Mouse (Mus musculus) kidney, embryonic 14.5 days (tissue): ENCODE results near the gene Mecp2. TPM values are rescaled to one million over a fixed set of nuclear protein-coding genes. Genes with fewer than 3 reads are reported as not detected.

Experiments
- ATAC-seq: fragments of 200-750 bp; cut with Nextera tagmentation; 2 replicates; pipeline ENCODE4 v1.8.0; 2017; ENCODE audit warnings: moderate number of reproducible peaks, mild to moderate bottlenecking, moderate TSS enrichment, moderate library complexity; ENCODE audit not compliant: low FRiP score, low TSS enrichment
- H3K27ac ChIP-seq: fragments of 300-500 bp; sonication (generic); 2 replicates; pipeline ENCODE4 v1.5.1; 2014; ENCODE audit warnings: low read depth, mild to moderate bottlenecking, low read length, moderate library complexity, mixed read lengths
- H3K27me3 ChIP-seq: fragments of 300-500 bp; sonication (generic); 2 replicates; pipeline ENCODE4 v1.6.1; 2014; ENCODE audit warnings: mild to moderate bottlenecking, low read length; ENCODE audit not compliant: control insufficient read depth, insufficient read depth
- H3K36me3 ChIP-seq: fragments of 300-500 bp; sonication (generic); 2 replicates; pipeline ENCODE4 v1.6.1; 2014; ENCODE audit warnings: low read length, mixed read lengths; ENCODE audit not compliant: control insufficient read depth, insufficient read depth
- H3K4me1 ChIP-seq: fragments of 300-500 bp; sonication (generic); 2 replicates; pipeline ENCODE4 v1.6.1; 2014; ENCODE audit warnings: low read length, mixed read lengths; ENCODE audit not compliant: control insufficient read depth, insufficient read depth
- H3K4me2 ChIP-seq: fragments of 300-500 bp; sonication (generic); replicated peaks from 2 replicates; pipeline ENCODE4 v1.6.1; 2014; ENCODE audit warnings: low read depth, mild to moderate bottlenecking, low read length
- H3K4me3 ChIP-seq: fragments of 300-500 bp; sonication (generic); 2 replicates; pipeline ENCODE4 v1.5.1; 2014; ENCODE audit warnings: mild to moderate bottlenecking, low read length
- H3K9ac ChIP-seq: fragments of 300-500 bp; sonication (generic); 2 replicates; pipeline ENCODE4 v1.6.1; 2014; ENCODE audit warnings: low read depth, mild to moderate bottlenecking, low read length, moderate library complexity
- H3K9me3 ChIP-seq: fragments of 300-500 bp; sonication (generic); 2 replicates; pipeline ENCODE4 v1.6.1; 2016; ENCODE audit warnings: low read length; ENCODE audit not compliant: control insufficient read depth
- WGBS: fragments of 180-500 bp; shearing (Covaris S2); extraction: QIAGEN DNeasy Blood & Tissue Kit; methylation state at CpG from one replicate; pipeline ENCODE4 v1.1.7; 2014; 5-methylcytosine and 5-hydroxymethylcytosine counted together
- microRNA counts: library from miRNA; unstranded; fragments of <30 nt; microRNA quantifications from one replicate; lab custom pipeline; 2017
- microRNA-seq: library from miRNA; unstranded; fragments of <30 nt; microRNA quantifications from one replicate; pipeline ENCODE4, GENCODE M21; 2016
- polyA plus RNA-seq: library from polyadenylated mRNA; unstranded; fragments of >200 nt; fragmentation: Nextera tagmentation; extraction: Ambion mirVana; gene quantifications from 2 replicates; pipeline ENCODE4 v1.2.1, GENCODE M21; 2014

Mecp2 gene
- polyA plus RNA-seq, 1 experiment from 2014 or later = 12.7 TPM

DNA sequence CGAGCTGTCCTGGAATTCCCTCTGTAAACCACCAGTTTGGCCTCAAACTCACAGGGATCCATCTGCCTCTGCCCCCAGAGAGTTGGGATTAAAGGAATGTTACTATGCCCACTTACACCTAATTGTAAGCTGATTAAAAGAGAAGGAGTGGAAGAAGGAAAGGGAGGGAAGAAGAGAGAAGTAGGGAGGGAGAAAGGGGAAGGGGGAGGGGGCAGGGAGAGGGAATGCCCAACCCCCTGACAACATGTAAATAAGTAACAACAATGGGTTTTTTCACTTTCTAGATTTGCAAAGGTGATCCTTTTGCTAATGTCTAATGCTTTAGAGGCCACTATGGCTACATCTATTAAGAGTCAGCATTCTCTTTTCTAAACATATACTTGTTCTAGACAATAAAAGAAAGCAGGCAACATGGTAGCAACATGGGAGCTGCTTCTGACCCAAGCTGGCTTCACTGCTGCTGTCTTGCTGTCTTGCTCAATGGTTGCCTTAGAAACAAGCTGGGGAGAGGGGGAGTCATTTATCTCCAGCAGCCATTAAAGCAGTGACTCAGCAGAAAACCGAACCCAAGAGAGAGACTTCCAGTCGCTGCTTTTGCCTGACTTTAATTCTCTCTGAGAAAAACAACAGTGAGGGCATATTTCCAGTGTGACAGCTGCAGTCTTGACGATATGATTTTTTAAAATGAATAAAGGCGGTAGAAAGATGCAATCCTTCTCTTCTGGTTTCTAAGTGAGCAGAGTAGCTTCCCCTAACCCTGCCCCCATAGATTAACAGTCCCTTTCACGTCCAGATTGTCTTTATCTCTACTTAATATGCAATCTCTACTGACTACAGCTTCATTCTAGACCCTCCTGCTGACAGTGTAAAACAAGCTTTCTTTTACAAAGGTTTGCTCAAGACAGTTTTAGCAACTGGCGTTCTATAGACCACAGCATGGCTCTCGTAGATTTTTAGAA is 136.0 kb downstream of the Mecp2 start:
- ATAC-seq = peak; percentile 84

DNA sequence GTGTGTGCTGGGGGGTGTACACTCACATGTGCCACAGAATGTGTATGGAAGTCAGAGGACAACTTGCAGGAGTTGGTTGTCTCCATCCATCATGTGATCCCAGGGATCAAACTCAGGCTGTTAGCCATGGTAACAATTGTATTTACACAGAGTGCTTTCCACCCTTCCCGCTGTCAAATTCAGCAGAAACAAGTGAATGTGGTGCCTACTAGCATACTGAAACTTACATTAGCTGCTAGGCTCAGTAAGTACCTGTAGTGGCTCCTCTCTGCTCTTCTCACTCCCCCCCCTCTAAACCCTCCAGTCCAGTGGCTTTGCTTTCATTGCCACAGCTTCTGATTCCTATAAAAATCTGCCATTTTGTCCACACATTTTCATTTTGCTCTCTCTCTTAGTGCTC is 157.4 kb downstream of the Mecp2 start:
- ATAC-seq = no peak
- Histone ChIP-seq H3K4me3 (no peak overlapping the region), H3K27me3 (no peaks in the 10 kb centered on the region), H3K4me2 (no peak overlapping the region), H3K27ac (no peak overlapping the region), H3K4me1 (no peaks in the 10 kb centered on the region), H3K36me3 (no peaks in the 10 kb centered on the region), H3K9me3 (no peaks in the 10 kb centered on the region), H3K9ac (no peak overlapping the region)
- WGBS = 83% methylated on average over 1 of the region's 1 CpGs

More for the DNA sequence above, 136.0 kb downstream of the Mecp2 start:
- 33% methylated on average over 8 of the region's 8 CpGs for WGBS
- Histone ChIP-seq H3K36me3 (no peaks in the 10 kb centered on the region), H3K4me3 (no peak overlapping the region), H3K27me3 (no peaks in the 10 kb centered on the region), H3K9me3 (no peaks in the 10 kb centered on the region), H3K4me1 (no peaks in the 10 kb centered on the region), H3K4me2 (no peak overlapping the region), H3K27ac (peak overlapping the region; percentile 47), H3K9ac (no peak overlapping the region)

MicroRNAs encoded within 50 kb of the gene (microRNA counts, 519-probe panel; counts per million panel counts)
- microRNA mmu-miR-718 (lab: Ali Mortazavi, UCI) = not detected

Small RNAs within 50 kb of the gene (microRNA-seq; reads per million reads assigned to microRNA genes)
- gene Mir5132 (2.7 reads per million, percentile 10 among the genes with 10 or more reads in this experiment), gene Mir718 (0.63 reads per million)

Other genes with a start within 250 kb of the Mecp2 start
- 2.3 and 4.4 TPM in 2 replicates for gene Avpr2, start 243.3 kb downstream of the Mecp2 start, polyA plus RNA-seq
- gene L1cam, start 239.3 kb downstream of the Mecp2 start, polyA plus RNA-seq = 4.2 and 6.1 TPM in 2 replicates
- gene Arhgap4, start 213.5 kb downstream of the Mecp2 start, polyA plus RNA-seq = 1.7 and 4.2 TPM in 2 replicates
- gene Naa10, start 213.4 kb downstream of the Mecp2 start, polyA plus RNA-seq = 140 and 168 TPM in 2 replicates
- 36.9 and 38.8 TPM in 2 replicates for gene Renbp, start 204.5 kb downstream of the Mecp2 start, polyA plus RNA-seq
- gene Hcfc1, start 169.0 kb downstream of the Mecp2 start, polyA plus RNA-seq = 78.4 and 87.8 TPM in 2 replicates
- 56.6 and 64.8 TPM in 2 replicates for gene Irak1, start 111.4 kb downstream of the Mecp2 start, polyA plus RNA-seq
- gene Opn1mw, start 7.9 kb downstream of the Mecp2 start, polyA plus RNA-seq = not detected in 2 replicates
- not detected in 2 replicates for gene Tex28, start 32.5 kb upstream of the Mecp2 start, polyA plus RNA-seq
- not detected in 2 replicates for gene Tktl1, start 41.9 kb upstream of the Mecp2 start, polyA plus RNA-seq
- 199 and 315 TPM in 2 replicates for gene Flna, start 114.5 kb upstream of the Mecp2 start, polyA plus RNA-seq
- gene Emd, start 119.3 kb upstream of the Mecp2 start, polyA plus RNA-seq = 28.1 and 81.5 TPM in 2 replicates
- gene Rpl10, start 135.4 kb upstream of the Mecp2 start, polyA plus RNA-seq = 941 and 1,115 TPM in 2 replicates
- gene Taz, start 146.5 kb upstream of the Mecp2 start, polyA plus RNA-seq = 58.5 and 64.3 TPM in 2 replicates
- gene Dnase1l1, start 147.0 kb upstream of the Mecp2 start, polyA plus RNA-seq = 10.6 and 10.8 TPM in 2 replicates
- gene Atp6ap1, start 161.7 kb upstream of the Mecp2 start, polyA plus RNA-seq = 89.5 and 93.6 TPM in 2 replicates
- 90.3 and 143 TPM in 2 replicates for gene Gdi1, start 169.6 kb upstream of the Mecp2 start, polyA plus RNA-seq
- gene Fam50a, start 177.7 kb upstream of the Mecp2 start, polyA plus RNA-seq = 46.9 and 52.9 TPM in 2 replicates
- gene Plxna3, start 193.7 kb upstream of the Mecp2 start, polyA plus RNA-seq = 11.1 and 11.7 TPM in 2 replicates
- gene Lage3, start 218.3 kb upstream of the Mecp2 start, polyA plus RNA-seq = 128 and 153 TPM in 2 replicates
- gene Ubl4a, start 237.9 kb upstream of the Mecp2 start, polyA plus RNA-seq = 56.5 and 74.6 TPM in 2 replicates
- gene Slc10a3, start 238.0 kb upstream of the Mecp2 start, polyA plus RNA-seq = 16.2 and 23.5 TPM in 2 replicates